Mouse (Mus musculus): ENCODE measurements around the gene Hoxa10.

DNA sequence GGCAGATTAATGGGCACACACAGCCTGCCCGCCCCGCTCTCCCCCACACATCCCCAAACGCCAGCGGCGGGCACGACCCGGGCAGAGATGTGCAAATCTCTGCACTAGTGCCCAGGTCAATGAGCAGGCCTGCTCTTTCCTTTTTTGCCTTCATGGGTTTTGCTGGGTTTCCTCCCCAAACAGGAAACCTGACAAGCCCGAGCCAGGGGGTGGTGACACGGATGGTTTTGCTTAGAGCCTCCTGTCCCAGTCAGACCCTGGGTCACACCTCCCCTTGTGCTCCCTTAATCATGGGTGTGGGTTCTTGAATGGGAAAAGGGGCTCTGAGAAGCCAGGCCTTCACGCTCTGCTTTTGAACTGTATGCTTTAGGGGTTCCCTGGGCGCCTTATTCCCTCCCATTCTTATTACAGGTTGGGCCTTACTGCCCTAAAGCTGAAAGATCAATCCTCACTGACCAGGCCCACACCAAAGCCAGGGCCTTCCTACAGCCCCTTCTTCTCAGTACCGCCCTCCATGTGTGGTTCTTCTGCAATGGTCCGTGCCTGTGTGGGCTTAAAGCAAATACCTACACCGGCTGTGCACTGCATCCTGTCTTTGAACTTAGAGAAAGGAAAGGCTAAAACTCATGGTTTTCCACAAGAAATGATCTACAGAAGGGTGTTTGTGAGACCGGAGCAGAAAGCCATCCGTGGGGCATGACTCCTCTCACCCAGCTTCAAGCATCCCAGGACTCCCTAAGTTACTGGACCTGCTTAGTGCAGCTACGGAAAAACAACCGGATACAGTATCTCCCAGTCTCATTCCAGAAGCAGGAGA lies 31.6 kb downstream of the Hoxa10 start:
- TF ChIP-seq POLR2A (IDR thresholded peaks at IDR 0.05; ENCODE audit: insufficient read depth, low read depth, low read length) (no peak), CTCF (IDR thresholded peaks at IDR 0.05; ENCODE audit: insufficient read depth, low read depth, low read length) (no peak)

All from olfactory bulb, adult 2 months (tissue).